Mouse (Mus musculus): ENCODE measurements at regions not wholly inside any gene's neighbourhood (a gene's known extent, or its start where the extent isn't known, plus 50 kb on each side); places are given as distances from the start of the nearest gene placed in this dataset.

DNA sequence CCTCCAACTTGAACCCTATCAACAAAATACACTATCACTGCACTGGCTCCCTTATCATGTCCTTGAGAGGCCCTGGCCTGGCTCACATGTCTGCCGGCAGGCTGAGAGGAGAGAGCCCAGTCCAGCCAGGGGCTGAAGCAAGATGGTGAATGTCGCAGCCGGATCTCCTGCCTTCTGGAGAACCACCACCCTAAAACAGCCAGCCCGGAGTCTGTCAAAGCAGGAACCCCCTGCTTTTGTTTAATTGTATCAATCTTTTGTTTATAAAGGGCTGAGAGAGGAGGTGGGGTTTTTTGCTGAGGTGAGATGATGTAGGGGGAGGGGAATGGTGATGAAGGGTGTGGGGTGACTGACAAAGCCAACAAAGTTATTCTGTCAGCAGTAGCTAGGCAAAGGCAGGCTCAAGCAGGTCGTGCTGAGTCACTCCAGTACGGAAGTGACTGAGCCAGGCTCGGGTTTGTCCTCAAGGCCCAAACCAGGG lies 269.2 kb downstream of the Gxylt1 start:
- TF ChIP-seq CTCF (IDR thresholded peaks at IDR 0.05; ENCODE audit: insufficient read depth, low read depth, low read length) (no peak), POLR2A (IDR thresholded peaks at IDR 0.05; ENCODE audit: insufficient read depth, low read depth, low read length) (no peak)

All from olfactory bulb, adult 2 months (tissue).